In the genomic region with DNA sequence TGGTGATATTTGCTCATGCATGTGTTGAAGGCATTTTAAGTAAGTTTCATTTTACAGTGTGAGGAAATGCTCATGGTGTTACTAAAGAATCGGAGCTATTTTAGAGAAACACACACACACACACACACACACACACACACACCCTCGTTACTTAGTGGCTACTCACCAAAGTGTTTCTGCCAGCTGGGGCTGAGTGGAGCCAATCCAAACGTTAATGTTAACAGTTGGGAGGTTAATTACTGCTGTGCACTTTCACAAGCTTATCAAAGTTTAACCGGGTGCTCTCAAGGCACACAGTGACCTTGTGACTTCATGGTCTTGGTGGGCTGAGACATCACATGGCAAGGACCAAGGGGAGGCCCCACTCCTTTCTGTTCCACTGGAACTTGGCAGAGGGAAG, we compare ENCODE assay signal across 14 mouse cellular contexts. TPM values are rescaled to one million over a fixed set of nuclear protein-coding genes. Genes with fewer than 3 reads are reported as not detected.
DNase-seq lines count a peak whose midpoint lies in the region; ATAC-seq lines count a peak whose summit lies in the region.
"Had no signal": no experiment of that assay in that cellular context is flagged by ENCODE, and none has a peak within 500 bp of the region (broad histone marks: within the 10 kb centered on the region; RNA-seq: fewer than 3 reads in every experiment).

No protein-coding gene starts in this region.

- peak; percentile 52 for DNase-seq in adrenal gland, postnatal 10 days
- no peak for DNase-seq in adrenal gland, adult 18-20 months (ENCODE audit: low spot score in 2 of 2)
- DNase-seq in ovary, postnatal 36 days (ENCODE audit: low spot score) = peak; percentile 18
- no peak for DNase-seq in ovary, postnatal 10 days (ENCODE audit: low spot score)
- peak; percentile 86 for DNase-seq in kidney, postnatal 14 days
- DNase-seq in forebrain, embryonic 10.5 days (ENCODE audit: extremely low spot score, low spot score) = no peak
- DNase-seq in urinary bladder, adult 18-20 months (ENCODE audit: low spot score in 2 of 2) = no peak
- DNase-seq: embryo, embryonic 11 days; right cerebral cortex, adult 18-20 months had no signal

- H3K9me3 ChIP-seq in forebrain, embryonic 10.5 days = no peaks in the 10 kb centered on the region
- H3K9me3 ChIP-seq: hindbrain, embryonic 15.5 days; limb, embryonic 15.5 days had no signal

- H3K4me1 ChIP-seq in forebrain, embryonic 10.5 days = peaks cover 5% of the 10 kb centered on the region; the same call in 1 of the 2 replicates
- H3K4me1 ChIP-seq: hindbrain, embryonic 15.5 days had no signal

- no peaks in the 10 kb centered on the region for H3K36me3 ChIP-seq in forebrain, embryonic 10.5 days (replicated peaks)
- H3K36me3 ChIP-seq: hindbrain, embryonic 15.5 days; limb, embryonic 15.5 days had no signal

- no peak for ATAC-seq in cerebellum, adult (ENCODE audit: insufficient number of reproducible peaks, low FRiP score, low TSS enrichment)

- H3K27me3 ChIP-seq in forebrain, embryonic 10.5 days (ENCODE audit: poor library complexity, severe bottlenecking) = no peaks in the 10 kb centered on the region
- H3K27me3 ChIP-seq: hindbrain, embryonic 15.5 days; limb, embryonic 15.5 days had no signal

- no peak overlapping the region for H3K4me3 ChIP-seq in forebrain, embryonic 10.5 days
- H3K4me3 ChIP-seq: hindbrain, embryonic 15.5 days; limb, embryonic 15.5 days had no signal

- H3K27ac ChIP-seq in forebrain, embryonic 10.5 days = no peak overlapping the region
- H3K27ac ChIP-seq: hindbrain, embryonic 15.5 days; limb, embryonic 15.5 days had no signal

- WGBS in forebrain, embryonic 10.5 days = 58% methylated on average over 4 of the region's 4 CpGs

RNA-seq across cellular contexts. Expression of a gene that starts 21.4 kb away (rescaled TPM):
- total RNA-seq in adrenal gland, postnatal 10 days (2021) = 10 to 100 TPM; 44.9 to 47.4 TPM
- total RNA-seq in adrenal gland, adult 18-20 months (2021) = 10 to 100 TPM; 24.9 to 37.1 TPM
- 2.6 and 2.8 TPM in 2 replicates for polyA plus RNA-seq in forebrain, embryonic 10.5 days (2016; fragmentation: Nextera tagmentation; extraction: Ambion mirVana)

RNA-seq across cellular contexts. Expression of a gene that starts 52.7 kb away (rescaled TPM):
- total RNA-seq in adrenal gland, postnatal 10 days (2021) = not detected
- total RNA-seq in adrenal gland, adult 18-20 months (2021) = not detected
- 0.04 TPM in 1 of 2 replicates, not detected in the other for polyA plus RNA-seq in forebrain, embryonic 10.5 days (2016; fragmentation: Nextera tagmentation; extraction: Ambion mirVana)
- total RNA-seq: layer of hippocampus, postnatal 10 days; megakaryocyte, adult 5-6 weeks had no signal
- polyA plus RNA-seq: hindbrain, embryonic 15.5 days had no signal

Comparison
In these comparisons a context has a peak if more than half of its experiments do, and no peak if none do; other contexts are left out.
1. DNase-seq: peak in adrenal gland, postnatal 10 days (single experiment), ovary, postnatal 36 days (single experiment) and kidney, postnatal 14 days (single experiment); none in adrenal gland, adult 18-20 months (0 of 2), ovary, postnatal 10 days (single experiment), forebrain, embryonic 10.5 days (single experiment) and urinary bladder, adult 18-20 months (0 of 2).